Mouse (Mus musculus) left cerebral cortex, postnatal 4 days (tissue): ENCODE measurements around the gene Efcab3. TPM values are rescaled to one million over a fixed set of nuclear protein-coding genes. Genes with fewer than 3 reads are reported as not detected.
A peak's percentile ranks its signal among the peaks of the same experiment; 100 is the strongest.

Experiments
- DNase-seq: peaks from one replicate; pipeline ENCODE4 v3.0.0-alpha.2; 2022
- intact Hi-C: fragments of 180-260 bp; cut with DNase I; formaldehyde crosslinking; loops from one replicate; pipeline ENCODE4 v1.15.1; 2025
- total RNA-seq, 2 experiments: library from RNA; stranded (reverse); gene quantifications; 2 replicates each; pipeline ENCODE4 v1.2.3; 2021

Gene Efcab3
- total RNA-seq, 2 experiments from 2014 or later: 0.48 to 0.98 TPM

- intact Hi-C loops: no loop called here
- no peak for DNase-seq
Measured at GRCm38 (mm10) chr11:105145211-105145610, 81.8 kb downstream of the Efcab3 start.

GRCm38 (mm10) chr11:105146593-105146992 is 83.2 kb downstream of the Efcab3 start, which contains the start of gene Gm10842:
Gm10842 (plus strand) TSS chr11:105146893.
- no peak for DNase-seq
- intact Hi-C loops: no loop called here

- no peak for DNase-seq
- intact Hi-C loops: no loop called here
Measured at GRCm38 (mm10) chr11:105149353-105149752, 86.0 kb downstream of the Efcab3 start.

GRCm38 (mm10) chr11:105149766-105150165 is 86.4 kb downstream of the Efcab3 start:
- intact Hi-C loops: no loop called here
- no peak for DNase-seq

- intact Hi-C loops: no loop called here
Measured at GRCm38 (mm10) chr11:105150691-105151090, 87.3 kb downstream of the Efcab3 start.

GRCm38 (mm10) chr11:105151226-105152016 is 88.0 kb downstream of the Efcab3 start:
- no peak for DNase-seq
- intact Hi-C loops: no loop called here

More at GRCm38 (mm10) chr11:105150691-105151090, 87.3 kb downstream of the Efcab3 start:
- DNase-seq: no peak

- no peak for DNase-seq
- intact Hi-C loops: no loop called here
Measured at GRCm38 (mm10) chr11:105152017-105152300, 88.6 kb downstream of the Efcab3 start.

- intact Hi-C loops: no loop called here
- DNase-seq: no peak
Measured at GRCm38 (mm10) chr11:105152357-105152899, 89.0 kb downstream of the Efcab3 start.

- DNase-seq: peak; percentile 56
Measured at GRCm38 (mm10) chr11:105153068-105153833, 89.9 kb downstream of the Efcab3 start.

GRCm38 (mm10) chr11:105155915-105156314 is 92.5 kb downstream of the Efcab3 start:
- no peak for DNase-seq
- intact Hi-C loops: no loop called here

More at GRCm38 (mm10) chr11:105153068-105153833, 89.9 kb downstream of the Efcab3 start:
- intact Hi-C loops: no loop called here

GRCm38 (mm10) chr11:105156748-105157267 is 93.4 kb downstream of the Efcab3 start:
- no peak for DNase-seq
- intact Hi-C loops: no loop called here

GRCm38 (mm10) chr11:105158047-105158446 is 94.7 kb downstream of the Efcab3 start:
- no peak for DNase-seq
- intact Hi-C loops: no loop called here

- no peak for DNase-seq
- intact Hi-C loops: no loop called here
Measured at GRCm38 (mm10) chr11:105159673-105160360, 96.4 kb downstream of the Efcab3 start.

- intact Hi-C loops: no loop called here
- DNase-seq: no peak
Measured at GRCm38 (mm10) chr11:105161411-105161810, 98.0 kb downstream of the Efcab3 start.

- intact Hi-C loops: no loop called here
- DNase-seq: no peak
Measured at GRCm38 (mm10) chr11:105164516-105165510, 101.4 kb downstream of the Efcab3 start.

GRCm38 (mm10) chr11:105166780-105167179 is 103.4 kb downstream of the Efcab3 start:
- no peak for DNase-seq
- intact Hi-C loops: no loop called here
